Mouse (Mus musculus) neural tube, embryonic 13.5 days (tissue): ENCODE results near the gene Map2k5. TPM values are rescaled to one million over a fixed set of nuclear protein-coding genes. Genes with fewer than 3 reads are reported as not detected.

Experiments used
- ATAC-seq: fragments of 200-750 bp; cut with Nextera tagmentation; 2 replicates; pipeline ENCODE4 v1.8.0; 2017; ENCODE audit warnings: low read depth, mild to moderate bottlenecking, moderate TSS enrichment, moderate library complexity
- H3K27ac ChIP-seq: fragments of 300-500 bp; sonication (generic); replicated peaks from 2 replicates; pipeline ENCODE4 v1.5.1; 2015; ENCODE audit warnings: moderate library complexity, mild to moderate bottlenecking, inconsistent platforms
- H3K27me3 ChIP-seq: fragments of 300-500 bp; sonication (generic); 2 replicates; pipeline ENCODE4 v1.6.1; 2015; ENCODE audit warnings: mild to moderate bottlenecking, inconsistent platforms
- H3K36me3 ChIP-seq: fragments of 300-500 bp; sonication (generic); 2 replicates; pipeline ENCODE4 v1.6.1; 2015; ENCODE audit warnings: mild to moderate bottlenecking, inconsistent platforms
- H3K4me1 ChIP-seq: fragments of 300-500 bp; sonication (generic); replicated peaks from 2 replicates; pipeline ENCODE4 v1.6.1; 2015; ENCODE audit warnings: inconsistent platforms
- H3K4me2 ChIP-seq: fragments of 300-500 bp; sonication (generic); 2 replicates; pipeline ENCODE4 v1.6.1; 2015; ENCODE audit warnings: inconsistent platforms, mild to moderate bottlenecking, moderate library complexity
- H3K4me3 ChIP-seq: fragments of 300-500 bp; sonication (generic); 2 replicates; pipeline ENCODE4 v1.5.1; 2015; ENCODE audit warnings: mild to moderate bottlenecking, inconsistent platforms
- H3K9ac ChIP-seq: fragments of 300-500 bp; sonication (generic); 2 replicates; pipeline ENCODE4 v1.6.1; 2015; ENCODE audit warnings: moderate library complexity, mild to moderate bottlenecking, inconsistent platforms
- H3K9me3 ChIP-seq: fragments of 300-500 bp; sonication (generic); 2 replicates; pipeline ENCODE4 v1.6.1; 2016; ENCODE audit warnings: inconsistent platforms
- WGBS: fragments of 180-500 bp; shearing (Covaris S2); methylation state at CpG from one replicate; pipeline ENCODE4 v1.1.7; 2015; 5-methylcytosine and 5-hydroxymethylcytosine counted together
- polyA plus RNA-seq: library from polyadenylated mRNA; unstranded; fragments of >200 nt; fragmentation: Nextera tagmentation; extraction: Ambion mirVana; gene quantifications from 2 replicates; pipeline ENCODE4 v1.2.1, GENCODE M21; 2015

Gene Map2k5
- polyA plus RNA-seq, 1 experiment from 2014 or later: 40.0 TPM

DNA sequence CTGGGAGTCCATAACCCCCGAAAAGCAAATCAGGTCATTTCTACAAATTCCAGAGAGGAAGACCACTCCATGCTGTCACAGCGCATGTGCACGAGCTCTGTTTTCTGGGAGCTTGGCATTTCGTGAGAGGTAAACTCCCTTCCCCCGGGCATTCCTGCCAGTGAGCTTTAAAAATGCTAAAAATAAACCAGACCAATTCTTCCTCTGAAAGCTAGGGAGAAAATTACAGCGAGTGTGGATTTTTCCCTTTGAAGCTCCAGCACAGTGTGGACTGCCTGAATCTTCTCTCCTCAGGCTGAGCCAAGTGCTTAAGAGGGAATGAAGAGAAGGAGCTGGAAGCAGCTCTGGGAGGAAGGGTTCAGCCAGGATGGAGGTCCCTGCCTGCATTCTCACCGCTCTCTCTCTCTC is 82.1 kb downstream of the Map2k5 start:
- Histone ChIP-seq H3K36me3 (0 out of 2 replicates have a peak, but pooled peaks cover 5% of the 10 kb centered on the region), H3K4me2 (no peak overlapping the region), H3K4me3 (no peak overlapping the region), H3K27ac (peak overlapping the region; percentile 56), H3K27me3 (no peaks in the 10 kb centered on the region), H3K9ac (0 out of 2 replicates have a peak overlapping the region, but pooled peaks have one; percentile 31), H3K9me3 (0 out of 2 replicates have a peak, but pooled peaks cover 4% of the 10 kb centered on the region), H3K4me1 (peaks cover 37% of the 10 kb centered on the region)
- 59% methylated on average over 7 of the region's 7 CpGs for WGBS
- ATAC-seq: peak; percentile 59; the same call in 1 of the 2 replicates

DNA sequence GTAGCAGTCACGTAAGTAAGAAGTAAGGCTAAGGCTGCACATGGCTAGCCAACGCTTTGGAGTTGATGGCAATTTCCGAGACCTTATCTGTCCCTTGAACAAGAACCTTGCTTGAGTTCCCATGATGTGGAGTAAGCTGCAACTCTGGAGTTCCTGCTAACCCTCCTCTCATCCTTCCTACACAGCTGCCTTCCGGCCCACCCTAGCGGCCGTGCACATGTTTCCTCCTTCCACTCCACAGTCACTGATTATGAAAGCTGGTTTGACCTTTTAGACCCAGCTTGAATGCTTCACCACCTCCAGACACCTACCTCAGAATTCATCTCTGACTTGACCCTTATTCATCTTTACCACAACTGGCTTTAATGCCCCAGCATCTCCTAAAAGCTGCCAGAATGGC is 82.9 kb downstream of the Map2k5 start:
- H3K4me1 ChIP-seq: peaks cover 37% of the 10 kb centered on the region
- H3K9ac ChIP-seq: no peak overlapping the region
- no peak overlapping the region for H3K27ac ChIP-seq
- H3K9me3 ChIP-seq: no peaks in the 10 kb centered on the region
- no peaks in the 10 kb centered on the region for H3K27me3 ChIP-seq
- H3K36me3 ChIP-seq: 0 out of 2 replicates have a peak, but pooled peaks cover 6% of the 10 kb centered on the region
- 69% methylated on average over 6 of the region's 6 CpGs for WGBS
- no peak for ATAC-seq
- no peak overlapping the region for H3K4me3 ChIP-seq
- H3K4me2 ChIP-seq: no peak overlapping the region

DNA sequence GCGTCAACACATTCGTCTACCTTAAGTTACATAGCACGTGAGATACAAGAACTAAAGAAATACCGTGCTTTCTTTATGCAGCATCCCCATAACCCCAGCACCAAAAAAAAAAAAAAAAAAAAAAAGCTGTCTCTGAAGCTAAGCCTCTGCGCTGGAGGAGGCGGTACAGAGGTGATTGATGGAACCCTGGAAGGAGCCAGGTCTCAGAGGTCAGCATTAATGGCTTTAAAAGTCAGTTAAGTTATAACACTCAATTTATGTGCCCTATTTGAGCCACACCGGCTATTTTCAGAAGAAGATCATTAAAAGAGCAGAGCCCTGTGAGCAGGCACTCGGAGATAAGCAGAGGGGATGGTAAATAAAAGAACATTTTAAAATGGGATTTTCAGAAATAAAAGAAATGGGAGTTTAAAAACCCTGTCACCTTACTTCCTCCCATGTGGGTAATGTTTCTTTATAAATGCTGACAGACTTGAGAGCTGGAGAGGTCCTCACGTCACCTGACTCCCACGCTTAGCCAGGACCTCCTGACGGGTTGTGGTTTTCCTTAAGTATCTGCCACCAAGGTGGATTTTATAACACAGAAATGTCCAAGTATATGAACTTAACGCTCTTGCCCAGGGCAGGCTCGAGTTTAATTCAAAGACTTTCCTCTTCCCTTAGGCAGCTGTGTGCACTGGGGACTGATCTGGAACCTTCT is 83.8 kb downstream of the Map2k5 start:
- no peak for ATAC-seq
- 0 out of 2 replicates have a peak, but pooled peaks cover 6% of the 10 kb centered on the region for H3K36me3 ChIP-seq
- peaks cover 37% of the 10 kb centered on the region for H3K4me1 ChIP-seq
- H3K27ac ChIP-seq: no peak overlapping the region
- H3K4me3 ChIP-seq: no peak overlapping the region
- H3K9ac ChIP-seq: no peak overlapping the region
- no peaks in the 10 kb centered on the region for H3K27me3 ChIP-seq
- no peak overlapping the region for H3K4me2 ChIP-seq
- 19% methylated on average over 13 of the region's 13 CpGs for WGBS
- H3K9me3 ChIP-seq: no peaks in the 10 kb centered on the region

DNA sequence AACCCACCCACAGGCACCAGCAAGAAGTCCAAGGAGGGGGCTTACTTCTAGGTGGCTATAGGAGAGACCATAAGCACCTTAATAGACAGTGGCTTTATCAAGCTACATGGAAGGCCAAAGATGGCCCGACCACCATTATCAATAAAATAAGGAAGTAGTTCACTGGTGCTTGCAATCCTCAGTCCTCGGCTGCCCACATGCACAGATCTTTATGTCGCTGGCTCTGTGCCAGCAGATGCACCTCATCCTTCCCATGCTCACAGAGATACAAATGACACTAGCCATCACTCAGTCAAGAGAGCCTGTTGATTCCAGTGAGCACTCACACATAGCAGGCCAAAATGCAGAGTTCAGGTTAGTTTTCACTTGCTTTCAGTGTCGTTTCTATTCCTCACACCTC is 89.0 kb downstream of the Map2k5 start:
- Histone ChIP-seq H3K9me3 (no peaks in the 10 kb centered on the region), H3K9ac (no peak overlapping the region), H3K36me3 (0 out of 2 replicates have a peak, but pooled peaks cover 6% of the 10 kb centered on the region), H3K27me3 (no peaks in the 10 kb centered on the region), H3K27ac (no peak overlapping the region), H3K4me3 (no peak overlapping the region), H3K4me1 (peaks cover 21% of the 10 kb centered on the region), H3K4me2 (no peak overlapping the region)
- WGBS: 88% methylated on average over 4 of the region's 4 CpGs
- ATAC-seq: no peak

DNA sequence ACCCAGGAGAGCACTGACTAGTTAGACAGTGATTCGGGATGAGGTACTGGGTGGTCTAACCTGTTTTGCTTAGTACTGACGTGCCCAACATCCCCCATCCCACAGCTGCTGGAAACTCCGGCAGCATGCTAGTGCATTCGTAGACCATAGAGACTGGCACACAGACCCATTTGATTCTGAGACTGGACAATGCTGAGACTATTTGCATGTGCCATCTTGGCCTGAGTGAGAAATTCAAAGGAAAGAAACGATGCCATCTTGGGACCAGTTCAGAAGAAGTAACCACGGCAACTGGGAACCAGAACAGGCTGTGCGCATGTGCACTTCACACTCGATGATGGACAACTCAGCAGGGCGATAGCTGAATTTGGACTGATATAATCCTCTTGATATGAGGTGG is 93.3 kb downstream of the Map2k5 start:
- H3K27me3 ChIP-seq: no peaks in the 10 kb centered on the region
- H3K27ac ChIP-seq: no peak overlapping the region
- H3K36me3 ChIP-seq: no peaks in the 10 kb centered on the region
- H3K9ac ChIP-seq: no peak overlapping the region
- no peak overlapping the region for H3K4me3 ChIP-seq
- 76% methylated on average over 9 of the region's 9 CpGs for WGBS
- peaks cover 14% of the 10 kb centered on the region for H3K4me1 ChIP-seq
- no peak overlapping the region for H3K4me2 ChIP-seq
- ATAC-seq: 0 out of 2 replicates have a peak, but pooled peaks have one; percentile 23
- no peaks in the 10 kb centered on the region for H3K9me3 ChIP-seq

DNA sequence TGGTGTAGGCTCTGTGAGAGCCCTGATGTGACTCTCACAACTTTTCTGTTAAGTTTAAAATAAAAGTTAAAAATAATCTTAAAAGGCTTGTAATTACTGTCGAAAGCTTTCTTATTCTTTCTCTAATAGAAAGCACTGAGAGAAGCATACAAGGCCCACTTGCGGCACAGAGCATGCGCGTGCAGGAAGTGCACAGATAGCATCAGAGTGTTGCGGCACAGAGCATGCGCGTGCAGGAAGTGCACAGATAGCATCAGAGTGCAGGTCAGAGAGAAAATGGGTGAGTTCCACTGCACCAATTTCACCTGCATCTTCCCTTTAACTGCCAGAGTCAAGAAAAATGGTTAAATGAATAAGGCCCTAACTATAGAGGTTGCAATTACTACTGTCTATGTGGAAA is 95.7 kb downstream of the Map2k5 start:
- ATAC-seq: no peak
- no peak overlapping the region for H3K4me3 ChIP-seq
- H3K27ac ChIP-seq: no peak overlapping the region
- no peak overlapping the region for H3K4me2 ChIP-seq
- H3K4me1 ChIP-seq: peaks cover 20% of the 10 kb centered on the region
- H3K36me3 ChIP-seq: no peaks in the 10 kb centered on the region
- H3K27me3 ChIP-seq: no peaks in the 10 kb centered on the region
- no peak overlapping the region for H3K9ac ChIP-seq
- WGBS: 98% methylated on average over 7 of the region's 7 CpGs
- no peaks in the 10 kb centered on the region for H3K9me3 ChIP-seq

DNA sequence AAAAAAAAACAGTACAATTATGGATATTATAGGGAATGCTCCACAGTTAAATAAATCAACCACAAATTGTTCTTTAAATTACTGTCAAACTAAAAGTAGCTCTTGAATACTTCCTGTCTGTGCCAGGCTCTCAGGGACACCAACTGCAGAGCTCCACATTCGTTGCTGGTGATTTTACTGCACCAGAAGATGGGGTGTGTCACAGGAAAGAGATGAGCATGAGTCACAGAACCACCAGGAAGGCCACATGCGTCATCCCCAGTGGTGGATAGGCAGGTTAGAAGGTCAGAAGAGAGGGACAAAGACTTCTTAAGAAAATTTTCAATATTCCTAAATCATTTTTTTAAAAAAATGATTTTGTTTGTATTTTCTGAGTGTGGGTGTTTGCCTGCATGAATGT is 96.6 kb downstream of the Map2k5 start:
- Histone ChIP-seq H3K27ac (no peak overlapping the region), H3K36me3 (no peaks in the 10 kb centered on the region), H3K4me3 (no peak overlapping the region), H3K9ac (no peak overlapping the region), H3K4me2 (no peak overlapping the region), H3K9me3 (no peaks in the 10 kb centered on the region), H3K4me1 (peaks cover 22% of the 10 kb centered on the region), H3K27me3 (no peaks in the 10 kb centered on the region)
- no peak for ATAC-seq
- 82% methylated on average over 2 of the region's 2 CpGs for WGBS

DNA sequence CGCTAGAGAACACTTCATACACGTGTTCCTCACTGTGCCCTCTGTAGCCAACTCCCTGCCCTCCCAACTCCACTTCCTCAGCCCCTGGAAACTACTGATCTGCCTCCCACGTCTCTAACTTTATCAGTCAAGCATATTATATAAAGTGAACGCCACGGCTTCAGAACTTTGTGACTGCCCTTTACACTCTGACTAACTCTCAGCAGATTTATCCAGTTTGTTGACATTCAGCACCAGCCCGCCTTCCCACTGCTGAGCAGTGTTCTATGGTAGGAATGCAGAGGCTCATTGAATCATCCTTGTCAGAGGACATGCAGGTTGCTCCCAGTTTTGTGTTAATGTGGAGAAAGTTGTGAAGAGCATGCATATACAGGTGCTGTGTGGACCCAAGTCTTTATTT is 103.9 kb downstream of the Map2k5 start:
- H3K9me3 ChIP-seq: no peaks in the 10 kb centered on the region
- H3K36me3 ChIP-seq: no peaks in the 10 kb centered on the region
- no peak overlapping the region for H3K9ac ChIP-seq
- H3K4me1 ChIP-seq: peaks cover 26% of the 10 kb centered on the region
- ATAC-seq: no peak
- H3K27ac ChIP-seq: no peak overlapping the region
- H3K27me3 ChIP-seq: no peaks in the 10 kb centered on the region
- H3K4me2 ChIP-seq: no peak overlapping the region
- H3K4me3 ChIP-seq: no peak overlapping the region
- WGBS: 87% methylated on average over 6 of the region's 6 CpGs

DNA sequence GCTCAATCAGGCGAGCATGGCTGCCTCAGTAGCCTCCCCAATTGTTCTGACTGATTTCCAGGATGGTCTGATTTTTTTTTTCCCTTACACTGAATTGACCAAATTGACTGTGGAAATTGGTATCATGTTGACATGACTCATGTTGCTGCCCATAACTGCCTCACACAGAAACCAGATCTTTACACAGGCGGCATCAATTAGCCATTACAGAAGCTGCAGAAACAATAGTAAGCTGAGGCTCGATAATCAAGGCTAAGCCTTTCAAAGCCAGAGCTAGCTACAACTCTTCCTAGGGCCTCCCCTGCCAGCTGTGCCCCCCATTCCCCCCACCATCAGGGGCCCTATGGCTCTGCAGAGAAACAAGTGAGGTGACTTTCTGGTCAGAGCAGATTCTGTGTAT is 107.9 kb downstream of the Map2k5 start:
- WGBS: 29% methylated on average over 3 of the region's 3 CpGs
- Histone ChIP-seq H3K4me3 (no peak overlapping the region), H3K27ac (0 out of 2 replicates have a peak overlapping the region, but pooled peaks have one; percentile 25), H3K36me3 (no peaks in the 10 kb centered on the region), H3K9me3 (no peaks in the 10 kb centered on the region), H3K9ac (no peak overlapping the region), H3K4me1 (peaks cover 19% of the 10 kb centered on the region), H3K4me2 (no peak overlapping the region), H3K27me3 (no peaks in the 10 kb centered on the region)
- ATAC-seq: no peak

DNA sequence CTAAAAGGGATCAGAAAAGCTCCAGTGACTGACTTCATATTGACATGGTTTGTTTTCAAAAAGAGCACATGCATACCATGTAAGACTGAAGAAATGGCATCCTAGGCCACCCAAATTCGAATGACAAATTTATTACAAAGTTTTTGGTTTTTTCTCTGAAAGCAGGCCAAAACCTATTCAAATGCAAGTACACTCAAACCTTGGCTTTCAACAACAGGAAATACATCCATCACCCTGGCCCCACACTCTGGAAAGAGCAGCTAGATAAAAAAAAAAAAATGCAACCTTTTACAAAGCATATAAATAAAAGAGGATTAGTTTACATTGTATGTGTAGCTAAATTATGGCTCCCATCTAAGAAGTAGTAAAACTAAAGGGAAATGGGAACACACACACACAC is 114.5 kb downstream of the Map2k5 start:
- H3K4me2 ChIP-seq: no peak overlapping the region
- H3K27ac ChIP-seq: no peak overlapping the region
- ATAC-seq: no peak
- H3K4me1 ChIP-seq: 0 out of 2 replicates have a peak, but pooled peaks cover 9% of the 10 kb centered on the region
- H3K27me3 ChIP-seq: no peaks in the 10 kb centered on the region
- no peak overlapping the region for H3K4me3 ChIP-seq
- WGBS: 80% methylated on average over 1 of the region's 1 CpGs
- no peak overlapping the region for H3K9ac ChIP-seq
- no peaks in the 10 kb centered on the region for H3K9me3 ChIP-seq
- no peaks in the 10 kb centered on the region for H3K36me3 ChIP-seq

DNA sequence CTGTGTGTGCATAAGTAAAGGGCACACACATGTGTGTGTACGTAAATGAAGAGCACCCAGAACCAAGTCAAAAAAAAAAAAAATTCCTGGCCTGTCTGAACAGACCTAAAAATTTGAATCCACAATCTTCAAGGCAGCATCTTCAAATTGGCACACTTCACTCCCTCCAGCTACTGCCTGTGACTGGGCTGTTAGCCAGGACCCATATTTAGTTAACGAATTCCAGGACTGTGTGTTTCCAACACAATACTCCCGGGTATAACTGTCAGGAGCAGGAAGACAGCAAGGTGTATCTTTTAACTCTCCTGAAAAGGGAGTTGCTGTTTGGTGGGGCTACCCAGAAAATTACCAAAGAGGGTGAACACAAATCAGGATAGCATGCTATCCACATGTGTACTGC is 118.9 kb downstream of the Map2k5 start:
- Histone ChIP-seq H3K9me3 (no peaks in the 10 kb centered on the region), H3K9ac (no peak overlapping the region), H3K4me2 (no peak overlapping the region), H3K27me3 (no peaks in the 10 kb centered on the region), H3K27ac (no peak overlapping the region), H3K4me3 (no peak overlapping the region), H3K4me1 (0 out of 2 replicates have a peak, but pooled peaks cover 9% of the 10 kb centered on the region), H3K36me3 (peaks cover 7% of the 10 kb centered on the region; the same call in 1 of the 2 replicates)
- ATAC-seq: no peak
- 73% methylated on average over 3 of the region's 3 CpGs for WGBS

DNA sequence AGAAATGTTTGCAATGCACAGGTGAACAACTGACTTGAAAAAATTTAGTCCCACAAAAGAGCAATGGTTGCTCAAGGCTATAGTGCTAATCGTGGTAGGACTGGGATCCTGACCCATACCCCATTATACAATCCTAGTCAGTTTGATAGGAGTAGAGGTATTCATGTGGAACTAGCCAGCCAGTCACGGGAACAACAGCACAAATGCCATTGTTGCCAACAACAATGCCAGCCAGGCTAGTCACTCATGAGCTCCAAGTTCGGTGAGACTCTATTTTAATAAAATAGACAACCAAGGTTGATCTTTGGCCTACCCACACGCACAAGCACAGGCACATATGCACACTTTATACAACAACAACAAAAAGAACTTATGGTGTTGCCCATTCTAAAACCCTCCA is 120.0 kb downstream of the Map2k5 start:
- Histone ChIP-seq H3K4me3 (no peak overlapping the region), H3K4me2 (no peak overlapping the region), H3K9me3 (no peaks in the 10 kb centered on the region), H3K27me3 (no peaks in the 10 kb centered on the region), H3K27ac (no peak overlapping the region), H3K36me3 (peaks cover 12% of the 10 kb centered on the region; the same call in 1 of the 2 replicates), H3K4me1 (0 out of 2 replicates have a peak, but pooled peaks cover 9% of the 10 kb centered on the region), H3K9ac (no peak overlapping the region)
- 69% methylated on average over 4 of the region's 4 CpGs for WGBS
- ATAC-seq: no peak
